ENCODE assay signal across 31 mouse cellular contexts in genomic region chr17:84620610-84621009, GRCm38 (mm10). TPM values are rescaled to one million over a fixed set of nuclear protein-coding genes. Genes with fewer than 3 reads are reported as not detected.
DNase-seq lines count a peak whose midpoint lies in the region; ATAC-seq and TF ChIP-seq lines count a peak whose summit lies in the region.
"Had no signal": no experiment of that assay in that cellular context is flagged by ENCODE, and none has a peak within 500 bp of the region (broad histone marks: within the 10 kb centered on the region; RNA-seq: fewer than 3 reads in every experiment).

No protein-coding gene starts in this region.

- no peaks in the 10 kb centered on the region; the same call in 1 of the 2 replicates for H3K9me3 ChIP-seq in liver, postnatal 0 days (ENCODE audit: low read length)
- no peaks in the 10 kb centered on the region for H3K9me3 ChIP-seq in liver, embryonic 11.5 days (ENCODE audit: control insufficient read depth, low read length)
- H3K9me3 ChIP-seq in intestine, embryonic 16.5 days (ENCODE audit: control insufficient read depth, low read length) = no peaks in the 10 kb centered on the region
- H3K9me3 ChIP-seq in stomach, embryonic 16.5 days (replicated peaks; ENCODE audit: control insufficient read depth, low read length) = no peaks in the 10 kb centered on the region
- H3K9me3 ChIP-seq: forebrain, embryonic 12.5 days; heart, embryonic 13.5 days; hindbrain, embryonic 13.5 days; limb, embryonic 13.5 days; midbrain, embryonic 12.5 days had no signal

- H3K9ac ChIP-seq in liver, postnatal 0 days (replicated peaks) = no peak overlapping the region
- H3K9ac ChIP-seq in liver, embryonic 11.5 days (ENCODE audit: low read depth, low read length) = no peak overlapping the region
- no peak overlapping the region for H3K9ac ChIP-seq in intestine, embryonic 16.5 days (ENCODE audit: low read depth, low read length)
- H3K9ac ChIP-seq in stomach, embryonic 16.5 days (ENCODE audit: low read length) = no peak overlapping the region
- H3K9ac ChIP-seq: embryonic facial prominence, embryonic 12.5 days; forebrain, embryonic 12.5 days; heart, embryonic 13.5 days; hindbrain, embryonic 13.5 days; limb, embryonic 13.5 days; liver, embryonic 14.5 days; midbrain, embryonic 12.5 days had no signal

- WGBS in liver, postnatal 0 days (ENCODE audit: insufficient replicate concordance) = 63% methylated on average over 6 of the region's 6 CpGs
- WGBS in liver, embryonic 11.5 days = 80% methylated on average over 6 of the region's 6 CpGs
- WGBS in intestine, embryonic 16.5 days = 83% methylated on average over 6 of the region's 6 CpGs
- 86% methylated on average over 6 of the region's 6 CpGs for WGBS in stomach, embryonic 16.5 days

- peak overlapping the region; percentile 69; the same call in 1 of the 2 replicates for H3K27ac ChIP-seq in liver, postnatal 0 days (ENCODE audit: low read depth)
- H3K27ac ChIP-seq in liver, embryonic 11.5 days (ENCODE audit: low read depth, low read length) = no peak overlapping the region
- peak overlapping the region; percentile 58 for H3K27ac ChIP-seq in intestine, embryonic 16.5 days (ENCODE audit: low read length)
- peak overlapping the region; percentile 74 for H3K27ac ChIP-seq in stomach, embryonic 16.5 days (ENCODE audit: low read length)
- H3K27ac ChIP-seq: embryonic facial prominence, embryonic 12.5 days; forebrain, embryonic 12.5 days; heart, embryonic 13.5 days; hindbrain, embryonic 13.5 days; layer of hippocampus, adult 2 months; limb, embryonic 13.5 days; liver, embryonic 14.5 days; midbrain, embryonic 12.5 days had no signal

- no peak for ATAC-seq in liver, postnatal 0 days
- no peak for ATAC-seq in liver, embryonic 11.5 days (replicated peaks; ENCODE audit: low FRiP score)
- ATAC-seq in hematopoietic stem cell, adult 5-6 weeks (replicated peaks in 1 of 2; ENCODE audit: insufficient read depth in 1 of 2, low FRiP score in 2 of 2, low TSS enrichment in 1 of 2, low read depth in 1 of 2, poor library complexity in 2 of 2, severe bottlenecking in 2 of 2) = peak; percentile 43 to 46; a peak in 2 of 4 replicates
- no peak for ATAC-seq in intestine, embryonic 16.5 days
- ATAC-seq in stomach, embryonic 16.5 days (ENCODE audit: insufficient read depth, low FRiP score) = no peak
- ATAC-seq: activated CD4-positive, CD25-positive, alpha-beta regulatory T cell, adult 4 months had no signal

- H3K27me3 ChIP-seq in liver, postnatal 0 days (ENCODE audit: insufficient read depth, low read length) = no peaks in the 10 kb centered on the region
- no peaks in the 10 kb centered on the region for H3K27me3 ChIP-seq in liver, embryonic 11.5 days (replicated peaks; ENCODE audit: control insufficient read depth, insufficient read depth, low read length)
- no peaks in the 10 kb centered on the region for H3K27me3 ChIP-seq in intestine, embryonic 16.5 days (replicated peaks; ENCODE audit: control insufficient read depth, insufficient read depth, low read length)
- H3K27me3 ChIP-seq in stomach, embryonic 16.5 days (ENCODE audit: control insufficient read depth, insufficient read depth, low read length) = no peaks in the 10 kb centered on the region
- H3K27me3 ChIP-seq: embryonic facial prominence, embryonic 12.5 days; forebrain, embryonic 12.5 days; heart, embryonic 13.5 days; hindbrain, embryonic 13.5 days; limb, embryonic 13.5 days; midbrain, embryonic 12.5 days had no signal

- DNase-seq in liver, postnatal 0 days = no peak
- DNase-seq in liver, embryonic 11.5 days (ENCODE audit: low spot score) = no peak
- no peak for DNase-seq in gastrocnemius, adult 18-20 months (ENCODE audit: low spot score)
- no peak for DNase-seq in layer of hippocampus, postnatal 25 days (ENCODE audit: extremely low spot score in 1 of 2, low spot score in 1 of 2)
- DNase-seq: adrenal gland, adult 8-10 months; cerebellum, adult 11-12 months; cerebellum, postnatal 14 days; heart, postnatal 14 days; kidney, adult 9 months; kidney, postnatal 14 days; layer of hippocampus, postnatal 36 days; right cerebral cortex, postnatal 14 days; thymus, postnatal 25 days had no signal

- TF ChIP-seq EP300 in liver, postnatal 0 days (IDR thresholded peaks at IDR 0.05; ENCODE audit: low read depth) = no peak

- H3K4me1 ChIP-seq in liver, postnatal 0 days (ENCODE audit: insufficient read depth) = 0 out of 2 replicates have a peak, but pooled peaks cover 2% of the 10 kb centered on the region
- no peaks in the 10 kb centered on the region for H3K4me1 ChIP-seq in liver, embryonic 11.5 days (replicated peaks; ENCODE audit: control insufficient read depth, insufficient read depth, low read length)
- H3K4me1 ChIP-seq in intestine, embryonic 16.5 days (ENCODE audit: control insufficient read depth, insufficient read depth, low read length) = peaks cover 4% of the 10 kb centered on the region; the same call in 1 of the 2 replicates
- H3K4me1 ChIP-seq in stomach, embryonic 16.5 days (ENCODE audit: control insufficient read depth, insufficient read depth, low read length) = no peaks in the 10 kb centered on the region
- H3K4me1 ChIP-seq: embryonic facial prominence, embryonic 12.5 days; forebrain, embryonic 12.5 days; heart, embryonic 13.5 days; hindbrain, embryonic 13.5 days; midbrain, embryonic 12.5 days had no signal

- no peaks in the 10 kb centered on the region for H3K36me3 ChIP-seq in liver, postnatal 0 days (replicated peaks; ENCODE audit: insufficient read depth, low read length)
- no peaks in the 10 kb centered on the region for H3K36me3 ChIP-seq in liver, embryonic 11.5 days (ENCODE audit: control insufficient read depth, insufficient read depth, low read length)
- H3K36me3 ChIP-seq in intestine, embryonic 16.5 days (ENCODE audit: control insufficient read depth, insufficient read depth, low read length) = no peaks in the 10 kb centered on the region
- peaks cover 3% of the 10 kb centered on the region; the same call in 1 of the 2 replicates for H3K36me3 ChIP-seq in stomach, embryonic 16.5 days (ENCODE audit: control insufficient read depth, insufficient read depth, low read length)
- H3K36me3 ChIP-seq: embryonic facial prominence, embryonic 12.5 days; forebrain, embryonic 12.5 days; heart, embryonic 13.5 days; hindbrain, embryonic 13.5 days; midbrain, embryonic 12.5 days had no signal

- H3K4me3 ChIP-seq in liver, postnatal 0 days (ENCODE audit: low read depth, low read length) = no peak overlapping the region
- H3K4me3 ChIP-seq in liver, embryonic 11.5 days (ENCODE audit: low read depth, low read length) = no peak overlapping the region
- H3K4me3 ChIP-seq in intestine, embryonic 16.5 days (ENCODE audit: low read length) = no peak overlapping the region
- H3K4me3 ChIP-seq in stomach, embryonic 16.5 days (replicated peaks; ENCODE audit: low read length) = no peak overlapping the region
- H3K4me3 ChIP-seq: embryonic facial prominence, embryonic 12.5 days; erythroblast, embryonic 14.5 days; forebrain, embryonic 12.5 days; heart, embryonic 13.5 days; hindbrain, embryonic 13.5 days; layer of hippocampus, adult 2 months; limb, embryonic 13.5 days; midbrain, embryonic 12.5 days had no signal

- TF ChIP-seq CTCF in liver, postnatal 0 days (IDR thresholded peaks at IDR 0.05; ENCODE audit: low read depth) = no peak

- H3K4me2 ChIP-seq in liver, postnatal 0 days (ENCODE audit: low read depth, low read length) = no peak overlapping the region
- no peak overlapping the region for H3K4me2 ChIP-seq in liver, embryonic 11.5 days
- no peak overlapping the region for H3K4me2 ChIP-seq in intestine, embryonic 16.5 days (ENCODE audit: low read depth, low read length)
- no peak overlapping the region for H3K4me2 ChIP-seq in stomach, embryonic 16.5 days (ENCODE audit: low read depth, low read length)
- H3K4me2 ChIP-seq: embryonic facial prominence, embryonic 12.5 days; forebrain, embryonic 12.5 days; heart, embryonic 13.5 days; hindbrain, embryonic 13.5 days; limb, embryonic 13.5 days; midbrain, embryonic 12.5 days had no signal

RNA-seq across cellular contexts. Expression of gene Dync2li1, which starts 5.7 kb away (rescaled TPM):
- polyA plus RNA-seq in liver, postnatal 0 days (2015; fragmentation: Nextera tagmentation; extraction: Ambion mirVana) = 2.4 and 3.4 TPM in 2 replicates
- 7.1 and 8.9 TPM in 2 replicates for polyA plus RNA-seq in liver, embryonic 11.5 days (2014; fragmentation: Nextera tagmentation; extraction: Ambion mirVana)
- 6.8 and 8.3 TPM in 2 replicates for total RNA-seq in hematopoietic stem cell, adult 5-6 weeks (2017)
- 18.1 and 20.1 TPM in 2 replicates for polyA plus RNA-seq in intestine, embryonic 16.5 days (2015; fragmentation: Nextera tagmentation; extraction: Ambion mirVana)
- polyA plus RNA-seq in stomach, embryonic 16.5 days (2015; fragmentation: Nextera tagmentation; extraction: Ambion mirVana) = 27.8 and 32.9 TPM in 2 replicates
- 1 to 10 TPM; 2.5 to 3.6 TPM for total RNA-seq in gastrocnemius, adult 18-20 months (2021)
- 10 to 100 TPM; 20.4 to 20.5 TPM for total RNA-seq in layer of hippocampus, postnatal 25 days (2021)
- total RNA-seq: MEL had no signal
- polyA plus RNA-seq: erythroblast, embryonic 14.5 days had no signal

RNA-seq across cellular contexts. Expression of gene Abcg8, which starts 55.5 kb away (rescaled TPM):
- polyA plus RNA-seq in liver, postnatal 0 days (2015; fragmentation: Nextera tagmentation; extraction: Ambion mirVana) = 5.6 and 7.4 TPM in 2 replicates
- polyA plus RNA-seq in liver, embryonic 11.5 days (2014; fragmentation: Nextera tagmentation; extraction: Ambion mirVana) = 0.10 and 0.14 TPM in 2 replicates
- total RNA-seq in hematopoietic stem cell, adult 5-6 weeks (2017) = not detected in 2 replicates
- polyA plus RNA-seq in intestine, embryonic 16.5 days (2015; fragmentation: Nextera tagmentation; extraction: Ambion mirVana) = 1.2 and 2.1 TPM in 2 replicates
- polyA plus RNA-seq in stomach, embryonic 16.5 days (2015; fragmentation: Nextera tagmentation; extraction: Ambion mirVana) = 0.09 and 0.10 TPM in 2 replicates
- total RNA-seq in gastrocnemius, adult 18-20 months (2021) = not detected
- total RNA-seq in layer of hippocampus, postnatal 25 days (2021) = not detected
- total RNA-seq: adrenal gland, adult 8-10 months; heart, postnatal 14 days; layer of hippocampus, adult 2 months; layer of hippocampus, postnatal 36 days; left cerebral cortex, postnatal 10 days; MEL; monocyte, adult 5-6 weeks; neutrophil, adult 5-6 weeks had no signal
- polyA plus RNA-seq: activated CD4-positive, CD25-positive, alpha-beta regulatory T cell, adult 4 months; C2C12; erythroblast, embryonic 14.5 days; heart, embryonic 13.5 days; limb, embryonic 13.5 days had no signal

Comparison
In these comparisons a context has a peak if more than half of its experiments do, and no peak if none do; other contexts are left out.
1. ATAC-seq: peak in hematopoietic stem cell, adult 5-6 weeks (2 of 2); none in liver, postnatal 0 days (single experiment), liver, embryonic 11.5 days (single experiment), intestine, embryonic 16.5 days (single experiment) and stomach, embryonic 16.5 days (single experiment).